Mouse (Mus musculus) layer of hippocampus, adult 9-10 months (tissue): ENCODE results near the gene Ppie.
"Not testable (repeated sequence)": the region's sequence is repeated elsewhere in the genome, so short reads cannot be mapped to it uniquely, and the experiment has no call there.

Experiments used
- DNase-seq: peaks from one replicate; pipeline ENCODE4 v3.0.0; 2022; ENCODE audit warnings: low spot score

Gene Ppie

DNA sequence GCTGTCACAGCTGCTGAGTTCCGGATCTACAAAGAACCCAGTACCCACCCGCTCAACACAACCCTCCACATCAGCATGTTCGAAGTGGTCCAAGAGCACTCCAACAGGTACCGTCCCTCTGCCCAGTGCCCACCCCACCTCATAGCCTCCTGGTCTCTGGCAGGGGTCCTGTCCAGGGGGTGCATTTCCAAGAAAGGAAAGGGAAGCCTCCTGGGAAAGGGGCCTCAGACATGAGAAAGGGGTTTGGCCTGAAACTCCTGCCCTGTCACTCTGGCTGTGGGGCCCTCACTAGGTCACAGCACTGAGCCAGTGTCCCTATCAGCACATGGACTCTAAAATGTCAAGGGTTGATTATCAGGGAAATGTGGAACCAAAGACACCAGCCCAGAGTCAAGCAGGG lies 25.1 kb downstream of the Ppie start:
- not testable (repeated sequence) for DNase-seq

DNA sequence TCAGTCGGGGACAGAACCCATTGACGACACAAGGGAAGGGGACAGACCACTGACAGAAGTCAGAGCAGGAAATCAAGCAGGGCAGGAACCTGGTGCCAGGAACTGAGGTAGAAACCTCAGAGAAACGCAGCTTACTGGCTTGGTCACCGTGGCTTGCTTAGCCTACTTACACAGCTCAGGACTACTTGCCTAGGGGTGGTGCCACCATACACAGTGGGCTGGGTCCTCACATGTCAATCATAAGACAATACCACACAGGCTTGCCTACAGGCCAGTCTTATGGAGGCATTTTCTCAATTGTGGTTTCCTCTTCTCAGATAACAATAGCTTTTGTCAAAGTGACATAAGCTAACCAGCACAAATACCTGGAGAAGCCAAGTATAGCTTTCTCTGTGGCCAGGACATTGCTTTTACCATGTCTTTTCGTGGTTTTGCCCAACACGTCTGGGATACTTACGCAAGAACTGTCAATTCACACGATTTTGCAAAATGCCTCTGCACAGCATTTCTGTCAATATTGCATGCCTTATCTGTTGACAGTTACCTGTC lies 27.5 kb downstream of the Ppie start:
- DNase-seq: no peak

DNA sequence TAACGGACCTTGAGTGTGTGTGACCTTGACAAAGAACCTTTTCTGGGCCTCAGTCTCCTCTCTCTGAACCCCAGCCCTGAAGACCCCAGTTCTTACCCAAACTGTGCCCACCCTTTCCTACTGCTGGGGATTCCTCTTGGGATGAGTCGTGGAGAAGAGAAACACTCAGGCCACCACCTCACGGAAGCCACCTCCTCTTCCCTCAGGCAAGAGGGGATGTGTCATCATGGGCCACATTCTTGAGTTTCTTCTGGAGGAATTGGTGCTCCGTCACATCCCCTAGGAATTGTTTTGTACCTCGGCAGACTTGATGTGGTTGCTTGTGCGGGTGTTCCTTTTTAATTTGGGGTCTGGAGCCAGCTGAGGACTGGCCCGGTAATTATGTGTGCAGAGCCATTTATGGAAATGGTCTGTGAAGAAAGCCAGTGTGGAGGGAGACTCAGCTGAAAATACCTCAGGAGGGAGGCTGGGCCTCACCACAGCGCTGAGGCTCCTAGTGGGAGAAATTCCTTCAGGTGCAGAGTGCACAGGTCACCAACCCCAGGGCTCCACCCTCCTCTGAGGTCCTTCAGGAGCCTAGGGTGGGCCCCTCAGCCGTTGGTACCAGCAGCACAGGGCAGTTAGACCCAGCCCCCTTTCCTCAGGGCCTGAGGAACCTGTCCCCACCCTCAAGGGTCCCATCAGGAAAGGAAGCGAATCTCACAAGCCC lies 28.3 kb downstream of the Ppie start:
- not testable (repeated sequence) for DNase-seq

DNA sequence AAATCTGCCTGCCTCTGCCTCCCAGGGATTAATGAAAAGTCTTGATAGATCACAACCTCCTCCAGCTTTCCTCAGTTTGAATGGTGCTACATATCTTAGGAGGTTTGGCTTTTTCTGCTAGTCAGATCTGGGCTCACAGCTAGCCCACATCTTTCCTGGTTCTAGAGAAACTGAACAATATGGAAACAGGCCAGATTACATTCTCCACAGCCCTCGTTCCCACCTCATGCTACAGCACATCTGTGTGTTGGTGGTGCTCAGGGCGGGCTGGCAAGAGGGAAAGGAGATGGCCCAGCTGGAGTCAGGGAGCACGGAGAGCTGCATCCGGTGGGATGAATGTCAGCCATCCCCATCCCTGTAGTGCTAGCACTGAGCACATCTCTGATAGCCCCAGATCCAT lies 29.0 kb downstream of the Ppie start:
- DNase-seq: no peak

DNA sequence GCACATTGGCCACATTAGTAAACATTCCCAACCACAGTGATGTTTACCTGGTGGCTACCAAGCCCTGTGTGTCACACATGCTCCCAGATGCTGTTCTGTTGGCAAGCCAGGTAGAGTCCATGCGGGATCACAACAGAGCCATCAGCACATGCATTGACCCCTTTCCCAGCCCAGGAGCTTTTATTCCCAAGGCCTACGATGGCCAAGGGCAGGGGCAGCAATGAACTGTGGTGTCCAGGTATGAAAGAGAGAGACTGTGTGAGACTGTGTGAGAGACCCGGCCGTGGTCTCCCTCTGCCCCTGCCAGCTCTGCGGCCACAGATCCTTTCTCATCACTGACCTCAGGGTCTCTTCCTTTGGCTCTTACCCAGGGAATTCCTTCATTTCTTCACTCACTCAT lies 31.7 kb downstream of the Ppie start:
- no peak for DNase-seq

DNA sequence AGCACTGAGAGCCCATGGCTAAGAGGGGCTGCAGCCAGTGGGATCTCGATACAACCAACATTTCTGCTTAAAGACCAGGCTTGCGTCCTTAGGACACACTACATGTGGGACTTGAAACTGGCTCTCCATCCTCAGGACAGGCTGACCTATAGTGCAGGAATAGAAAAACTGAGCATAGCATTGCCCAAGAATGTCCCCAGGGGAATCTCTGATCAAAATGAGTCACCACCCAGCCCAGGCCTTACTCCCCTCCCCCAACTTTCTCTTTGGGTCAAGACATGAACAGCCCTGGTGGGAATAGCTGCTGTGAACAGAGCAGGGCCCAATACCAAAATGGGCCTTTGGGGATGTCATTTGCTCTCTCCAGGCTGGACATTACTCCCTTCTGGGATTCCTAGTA lies 32.9 kb downstream of the Ppie start:
- no peak for DNase-seq

DNA sequence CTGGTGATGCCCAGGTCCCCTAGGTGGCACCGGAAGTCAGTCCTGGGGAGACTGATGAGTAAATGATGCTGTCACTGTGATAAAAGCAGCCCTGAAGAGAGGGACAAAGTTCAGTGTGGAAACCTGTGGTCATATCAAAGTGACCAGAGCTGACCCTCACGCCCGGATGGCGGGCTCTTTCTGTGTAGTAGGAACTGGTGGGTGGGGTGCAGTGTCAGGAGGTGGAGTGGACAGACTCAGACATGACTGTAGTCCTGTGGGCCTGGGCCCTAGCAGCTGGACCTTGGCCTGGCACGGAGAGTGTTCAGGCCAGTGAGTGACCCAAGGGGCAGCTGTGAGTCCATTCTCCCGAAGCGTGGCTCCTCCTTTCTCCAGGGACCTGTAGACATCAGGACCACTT lies 33.8 kb downstream of the Ppie start:
- not testable (repeated sequence) for DNase-seq

DNA sequence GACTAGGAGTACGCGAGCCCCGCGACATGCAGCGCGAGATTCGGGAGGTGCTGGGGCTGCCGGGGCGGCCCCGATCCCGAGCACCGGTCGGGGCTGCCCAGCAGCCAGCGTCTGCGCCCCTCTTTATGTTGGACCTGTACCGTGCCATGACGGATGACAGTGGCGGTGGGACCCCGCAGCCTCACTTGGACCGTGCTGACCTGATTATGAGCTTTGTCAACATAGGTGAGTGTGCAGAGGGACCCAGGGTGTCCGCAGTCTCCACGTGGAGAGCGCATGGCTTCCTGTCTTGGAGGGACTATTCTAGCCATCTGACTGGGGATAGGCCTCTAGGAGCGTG lies 34.3 kb downstream of the Ppie start:
- DNase-seq: no peak

DNA sequence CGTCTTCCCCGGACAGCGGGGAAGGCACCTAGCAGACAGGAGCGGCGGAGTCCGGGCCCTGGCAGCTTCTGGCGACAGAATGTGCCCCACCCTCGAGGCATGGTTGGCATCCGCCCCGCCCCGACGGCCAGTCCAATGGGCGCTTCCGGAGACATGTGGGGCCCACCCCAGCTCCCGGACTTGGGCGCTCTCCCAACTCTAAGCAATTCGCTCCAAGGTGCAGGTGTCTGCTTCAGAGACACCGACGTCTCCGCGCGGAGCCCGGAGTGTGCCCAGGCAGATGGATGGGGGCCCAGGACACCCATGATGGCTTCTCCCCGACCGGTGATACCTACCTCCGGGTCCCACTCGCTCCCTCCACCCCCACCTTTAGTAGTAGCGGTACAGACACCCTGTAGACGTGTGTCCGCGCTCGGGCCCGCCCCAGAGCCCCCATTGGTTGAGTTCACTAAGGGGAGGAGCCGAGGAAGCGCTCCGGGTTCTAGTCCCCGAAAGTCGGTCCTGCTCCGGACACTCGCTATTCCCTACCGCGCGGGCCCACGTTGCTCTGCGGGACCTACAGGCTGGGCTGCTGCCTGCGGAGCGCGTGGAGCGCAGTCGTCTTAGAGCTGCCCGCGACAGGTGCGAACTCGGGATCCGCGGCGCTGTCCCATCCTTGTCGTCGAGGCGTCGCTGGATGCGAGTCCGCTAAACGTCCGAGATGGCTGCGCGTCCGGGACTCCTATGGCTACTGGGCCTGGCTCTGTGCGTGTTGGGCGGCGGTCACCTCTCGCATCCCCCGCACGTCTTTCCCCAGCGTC lies 34.9 kb downstream of the Ppie start, which contains the start of gene Bmp8b:
Gene Bmp8b (plus strand): TSS at position 515 of the 800 bp plus-strand sequence.
- no peak for DNase-seq

DNA sequence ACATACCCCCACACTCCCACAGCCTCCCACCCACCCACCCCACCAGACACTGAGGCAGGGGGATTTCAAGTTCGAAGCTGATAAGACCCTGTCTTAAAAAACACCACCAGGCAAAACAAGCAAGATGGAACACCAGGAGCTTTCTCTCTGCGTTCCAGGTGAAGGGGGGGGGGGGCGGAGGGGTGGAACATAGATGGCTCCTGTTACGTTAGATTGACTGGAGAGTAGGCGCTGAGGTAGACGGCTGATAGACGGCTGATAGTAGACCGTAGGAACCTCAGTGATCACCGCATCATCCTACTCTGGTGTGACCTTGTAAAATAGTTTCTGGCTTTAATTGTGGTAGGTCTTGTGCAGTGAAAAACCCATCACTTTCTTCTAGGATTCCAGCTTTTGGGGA lies 45.9 kb downstream of the Ppie start:
- DNase-seq: no peak

DNA sequence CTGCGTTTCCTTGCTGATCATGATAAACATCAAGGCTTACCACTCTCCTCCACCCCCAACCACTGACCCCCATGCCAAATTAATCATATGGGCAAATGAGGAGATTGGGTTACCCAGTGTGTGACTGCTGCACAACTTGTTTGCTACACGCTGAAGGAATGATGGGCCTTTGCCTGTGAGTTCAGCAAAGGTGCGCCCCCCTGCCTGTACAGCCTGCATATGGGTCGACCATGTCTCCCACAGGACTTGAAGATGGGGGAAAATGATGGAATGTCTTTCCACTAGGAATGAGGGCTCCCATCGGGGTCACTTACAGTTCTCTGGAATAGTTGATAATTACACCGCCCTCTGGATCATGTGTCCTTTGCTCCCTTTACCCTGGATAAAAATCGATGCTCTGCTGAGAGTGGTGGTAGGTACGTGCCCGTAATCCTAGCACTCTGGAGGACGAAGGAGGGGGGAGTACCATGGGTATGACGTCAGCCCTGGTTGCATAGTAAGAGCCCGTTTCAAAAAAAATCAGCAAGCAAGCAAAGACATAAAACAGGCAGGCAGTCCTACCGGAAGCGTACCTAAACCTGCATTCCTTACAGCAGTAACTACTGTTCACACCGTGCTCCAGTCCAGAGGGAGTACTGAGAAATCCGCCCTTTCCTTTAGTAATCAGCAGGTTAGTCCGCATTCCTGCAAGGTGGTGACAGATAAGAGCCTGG lies 46.5 kb downstream of the Ppie start:
- DNase-seq: no peak

DNA sequence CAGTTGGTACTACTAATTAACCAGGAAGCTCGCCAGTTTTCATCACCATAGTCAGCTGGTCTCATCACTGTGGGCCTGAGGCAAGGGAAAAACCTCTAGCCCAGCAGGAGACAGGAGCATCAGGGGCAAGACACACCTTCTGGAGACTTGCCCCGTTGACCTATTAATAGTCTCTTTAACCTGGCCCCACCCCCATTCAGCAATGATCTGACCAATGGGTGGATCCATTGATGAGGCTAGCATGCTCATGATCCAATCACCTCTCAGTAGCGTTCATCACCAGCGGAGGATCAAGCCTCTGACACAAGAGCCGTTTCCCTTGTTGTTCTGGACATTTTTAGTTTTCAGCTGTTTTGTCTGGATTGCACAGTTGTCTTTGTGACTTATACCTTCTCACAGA lies 47.1 kb downstream of the Ppie start:
- DNase-seq: no peak

DNA sequence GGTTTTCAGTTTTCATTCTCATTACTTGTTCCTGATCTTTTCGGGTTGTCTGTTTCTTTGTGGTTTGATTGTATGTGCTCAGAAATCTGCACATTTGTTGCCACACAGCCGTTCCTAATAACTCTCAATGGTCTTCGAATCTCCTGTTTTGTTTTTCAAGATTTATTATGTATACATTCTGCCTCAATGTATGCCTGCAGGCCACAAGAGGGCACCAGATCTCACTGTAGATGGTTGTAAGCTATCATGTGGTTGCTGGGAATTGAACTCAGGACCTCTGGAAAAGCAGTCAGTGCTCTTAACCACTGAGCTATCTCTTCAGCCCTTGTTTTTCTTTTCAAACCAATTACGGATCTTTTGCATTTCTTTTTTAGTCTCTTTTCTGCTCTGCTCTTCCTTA lies 53.4 kb downstream of the Ppie start:
- no peak for DNase-seq

DNA sequence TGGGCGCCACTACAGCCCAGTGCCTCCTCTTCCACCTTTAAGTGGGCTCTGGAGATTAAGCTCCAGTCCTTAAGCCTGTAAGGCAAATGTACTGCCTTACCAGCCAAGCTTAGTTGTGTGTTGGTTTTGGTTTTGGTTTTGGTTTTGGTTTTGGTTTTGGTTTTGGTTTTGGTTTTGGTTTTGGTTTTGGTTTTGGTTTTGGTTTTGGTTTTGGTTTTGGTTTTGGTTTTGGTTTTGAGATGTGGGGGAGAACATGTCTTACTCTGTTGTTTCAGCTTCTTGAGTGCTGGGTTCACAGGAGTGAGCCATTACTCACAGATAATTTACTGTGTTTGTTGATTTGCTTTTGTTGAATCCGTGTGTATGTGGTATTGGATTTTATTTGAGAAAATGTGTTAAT lies 54.5 kb downstream of the Ppie start:
- no peak for DNase-seq

DNA sequence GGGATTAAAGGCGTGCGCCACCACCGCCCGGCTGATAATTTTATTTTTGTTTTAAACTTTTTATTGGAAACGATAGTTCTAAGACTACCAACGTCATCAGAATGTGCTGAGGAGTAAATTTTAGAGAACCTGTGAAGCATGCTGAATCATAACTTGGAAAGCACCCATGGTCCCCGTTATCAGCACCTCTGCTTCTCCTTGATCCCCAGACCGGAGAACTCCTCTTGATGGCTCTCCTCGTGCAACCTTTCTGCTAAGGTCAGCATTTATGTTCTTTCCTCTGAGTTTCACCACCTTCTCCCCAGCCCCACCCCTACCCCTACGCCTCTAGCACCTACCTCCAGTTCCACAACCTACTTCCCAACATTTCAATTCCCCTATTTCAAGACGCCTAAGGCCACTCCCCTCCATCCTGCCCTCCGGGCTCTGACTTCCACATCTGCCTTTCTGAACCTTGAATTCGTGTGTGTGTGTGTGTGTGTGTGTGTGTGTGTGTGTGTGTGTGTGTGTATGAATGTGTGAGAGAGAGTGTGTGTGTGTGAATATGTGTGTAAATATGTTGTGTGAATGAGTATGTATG lies 56.3 kb downstream of the Ppie start:
- no peak for DNase-seq

DNA sequence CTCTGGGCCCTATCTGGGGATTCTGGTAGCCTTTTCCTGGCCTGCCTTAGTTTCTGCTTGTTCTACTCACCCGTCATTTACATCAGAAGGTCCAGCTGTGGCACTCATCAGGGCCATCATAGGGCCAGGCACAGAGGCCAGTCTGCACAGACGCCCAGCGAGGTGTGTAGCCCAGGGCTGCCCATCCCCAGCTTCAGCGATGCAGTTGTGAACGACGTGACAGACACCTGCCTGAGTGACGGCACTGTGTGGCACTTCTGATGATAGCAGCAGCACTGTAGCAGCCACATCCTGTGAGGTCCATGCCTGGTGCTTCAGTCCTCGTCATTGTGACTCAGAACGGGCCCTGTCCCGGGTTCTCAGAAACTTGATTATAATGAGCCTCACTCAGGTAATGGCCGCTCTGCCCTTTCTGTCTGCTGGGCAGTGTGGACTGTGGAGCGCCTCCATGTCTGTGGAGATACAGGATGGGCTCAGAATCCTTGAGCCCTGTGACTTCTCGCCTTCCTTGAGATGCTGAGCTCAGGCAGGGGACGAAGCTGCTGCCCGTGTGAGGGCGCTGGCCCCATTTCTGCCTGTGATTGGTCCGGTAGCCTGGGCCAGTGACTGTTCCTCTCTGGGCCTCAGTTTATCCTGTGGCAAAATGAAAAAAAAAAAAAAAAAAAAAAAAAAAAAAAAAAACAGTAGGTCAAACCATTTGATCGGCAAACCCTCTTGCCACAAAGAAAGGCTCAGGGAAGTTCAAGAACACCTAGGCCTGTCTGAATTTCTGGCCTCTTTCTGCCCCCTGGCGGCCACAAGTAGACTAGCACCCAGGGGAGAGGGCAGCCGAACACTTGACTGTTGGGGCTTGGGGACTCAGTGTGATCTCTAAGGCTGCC lies 57.2 kb downstream of the Ppie start:
- no peak for DNase-seq

DNA sequence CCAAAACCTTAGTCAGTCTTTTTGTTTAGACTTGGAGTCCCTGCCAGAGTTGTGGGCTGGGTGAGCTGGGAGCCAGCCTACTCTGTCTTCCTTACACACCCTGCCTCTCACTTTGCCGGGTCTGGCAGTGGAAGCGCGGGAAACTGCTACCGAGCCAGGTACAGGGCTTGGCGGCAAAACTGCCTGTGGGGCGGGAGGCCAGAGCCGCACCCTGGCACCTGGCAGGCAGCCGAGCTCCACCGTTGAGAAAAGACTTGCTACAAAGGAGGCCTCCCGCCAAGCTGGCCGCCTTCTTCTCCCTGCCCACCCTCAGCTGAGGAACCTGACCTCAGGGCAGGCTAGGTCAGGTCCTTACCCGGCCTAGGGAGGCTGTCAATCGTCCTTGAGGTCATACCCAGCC lies 59.0 kb downstream of the Ppie start:
- no peak for DNase-seq

DNA sequence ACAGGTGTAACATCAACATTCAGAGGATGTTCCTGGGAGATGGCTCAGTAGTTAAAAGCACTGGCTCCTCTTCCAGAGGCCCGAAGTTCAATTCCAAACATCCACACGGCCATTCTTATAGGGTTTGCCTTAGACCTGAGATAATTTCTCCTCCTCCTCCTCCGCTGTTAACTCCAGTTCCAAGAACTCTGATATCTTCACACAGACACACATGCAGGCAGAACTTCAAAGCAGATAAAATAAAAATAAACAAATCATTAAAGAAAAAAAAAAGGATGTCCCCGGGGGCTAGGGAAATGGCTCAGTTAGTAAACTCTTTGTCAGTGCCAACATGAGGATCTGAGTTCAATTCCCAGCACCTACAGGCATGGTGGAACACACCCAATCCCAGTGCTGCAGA lies 61.5 kb downstream of the Ppie start:
- DNase-seq: no peak
